Mouse (Mus musculus) kidney, postnatal 10 days (tissue): ENCODE measurements at regions not wholly inside any gene's neighbourhood (a gene's known extent, or its start where the extent isn't known, plus 50 kb on each side); places are given as distances from the start of the nearest gene placed in this dataset.

Source experiments
- DNase-seq: peaks from one replicate; pipeline ENCODE4 v3.0.0; 2021; ENCODE audit warnings: mixed read lengths

- no peak for DNase-seq
Observed at GRCm38 (mm10) chr4:40537859-40538258, 65.9 kb downstream of the Tmem215 start.

- DNase-seq, result no peak
Observed at GRCm38 (mm10) chr4:40543085-40544048, 71.4 kb downstream of the Tmem215 start.

- DNase-seq, result peak; percentile 17
Observed at GRCm38 (mm10) chr4:40544056-40544455, 72.1 kb downstream of the Tmem215 start.

DNA sequence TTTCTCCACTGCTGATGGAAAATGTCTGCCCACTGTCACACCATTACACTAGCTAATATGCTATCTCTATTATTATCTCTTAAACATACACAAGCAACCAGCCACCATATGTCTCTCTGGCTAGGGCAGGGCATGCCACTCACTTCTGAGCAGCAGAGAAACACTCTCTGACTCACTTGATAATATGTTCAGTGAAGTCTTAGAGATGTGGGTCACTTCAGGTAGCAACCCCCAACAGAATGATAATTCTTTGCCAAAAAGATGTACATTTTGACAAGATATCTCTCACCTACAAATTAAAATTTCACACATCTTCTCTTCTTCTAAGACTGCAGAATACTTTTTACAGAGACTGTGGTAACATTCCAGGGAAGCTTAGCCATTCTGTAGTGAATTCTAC, 72.8 kb downstream of the Tmem215 start:
- DNase-seq, result no peak

DNA sequence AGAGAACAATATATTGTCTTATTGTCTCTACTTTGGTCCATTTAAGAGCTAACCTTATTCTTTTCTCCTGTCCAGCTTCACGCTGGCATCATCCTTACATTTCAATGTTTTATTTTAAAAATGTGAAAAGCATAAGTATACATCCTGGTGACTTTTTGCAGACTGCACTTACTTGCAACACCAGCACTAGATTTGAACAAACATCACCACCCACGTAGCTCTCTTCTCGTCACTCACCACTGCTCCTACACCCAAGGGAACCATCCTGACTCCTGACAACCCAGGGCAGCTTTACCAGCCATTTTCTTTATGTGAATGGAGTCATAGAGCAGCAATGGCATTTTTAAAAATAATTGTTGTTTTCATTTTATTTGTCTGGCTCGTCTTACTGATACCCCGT, 73.7 kb downstream of the Tmem215 start:
- no peak for DNase-seq

DNA sequence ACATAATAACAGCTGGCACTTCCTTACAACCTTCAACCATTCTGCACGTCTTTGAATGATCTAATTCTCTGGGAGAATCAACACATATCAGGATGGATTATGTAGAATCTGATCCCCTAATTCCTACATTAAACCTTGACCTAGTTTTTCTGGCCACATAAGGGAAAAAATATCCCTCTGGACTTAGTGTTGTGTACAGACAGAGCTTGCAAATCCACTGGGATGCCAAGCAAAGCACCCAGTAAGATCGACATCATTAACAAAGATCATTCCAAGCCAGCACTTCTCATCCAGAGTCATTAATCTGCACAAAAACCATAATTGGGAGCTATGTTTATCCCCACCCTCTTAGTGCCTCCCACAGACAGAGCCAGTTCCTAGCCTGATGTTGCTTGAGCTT, 87.8 kb downstream of the Tmem215 start:
- DNase-seq, result no peak

- no peak for DNase-seq
Observed at GRCm38 (mm10) chr4:40573300-40573699, 101.3 kb downstream of the Tmem215 start.

GRCm38 (mm10) chr4:40575951-40576350, 104.0 kb downstream of the Tmem215 start:
- no peak for DNase-seq

DNA sequence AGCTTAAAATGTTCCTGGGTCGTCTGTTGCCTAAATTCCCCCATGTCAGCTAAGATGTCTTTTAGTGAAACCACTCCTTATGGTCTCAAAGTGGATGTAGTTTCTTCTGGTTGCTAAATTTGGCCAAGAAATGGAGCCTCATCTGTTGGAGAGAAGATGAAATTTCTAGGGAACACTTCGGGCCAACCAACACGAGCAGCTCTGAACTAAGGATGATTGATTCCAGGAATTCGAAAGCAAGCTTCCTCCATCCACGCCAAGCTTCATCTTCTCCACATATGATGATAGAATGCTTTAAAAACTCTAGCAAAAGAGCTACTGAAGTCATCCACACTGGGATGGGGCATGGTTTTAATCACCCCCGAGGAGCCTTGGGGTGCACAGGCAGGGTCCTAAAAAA, 112.5 kb downstream of the Tmem215 start:
- DNase-seq, result no peak

DNA sequence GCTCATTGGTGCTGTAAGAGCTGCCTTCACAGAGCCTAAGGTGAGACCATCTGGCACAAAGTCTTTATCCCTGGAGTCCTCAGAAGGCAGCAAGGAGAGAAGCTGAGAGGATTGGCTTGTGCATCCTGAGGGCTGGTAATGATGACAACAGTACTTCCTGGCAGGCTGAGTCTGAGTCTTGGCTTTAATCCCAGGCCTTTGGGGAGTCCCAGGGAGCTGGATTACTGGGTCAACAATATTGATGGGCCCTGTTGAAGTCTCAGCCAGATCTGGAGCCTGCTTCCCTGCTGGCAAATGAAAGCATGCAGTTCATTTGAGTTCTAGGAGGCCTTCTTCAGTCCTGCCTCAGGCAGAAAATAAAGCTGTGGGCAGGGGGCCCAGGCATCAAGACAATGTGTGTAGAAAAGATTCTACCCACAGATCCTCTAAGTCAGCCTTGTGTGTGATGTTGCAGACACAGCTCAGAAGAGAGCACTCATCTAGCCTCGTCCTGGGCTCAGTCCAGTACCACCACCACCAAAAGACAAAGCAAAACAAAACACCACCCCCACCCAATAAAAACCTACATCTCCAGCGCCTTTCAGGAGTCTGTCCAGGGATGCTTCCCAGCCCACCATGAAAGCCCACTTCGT, 113.1 kb downstream of the Tmem215 start:
- peak; percentile 44 for DNase-seq

DNA sequence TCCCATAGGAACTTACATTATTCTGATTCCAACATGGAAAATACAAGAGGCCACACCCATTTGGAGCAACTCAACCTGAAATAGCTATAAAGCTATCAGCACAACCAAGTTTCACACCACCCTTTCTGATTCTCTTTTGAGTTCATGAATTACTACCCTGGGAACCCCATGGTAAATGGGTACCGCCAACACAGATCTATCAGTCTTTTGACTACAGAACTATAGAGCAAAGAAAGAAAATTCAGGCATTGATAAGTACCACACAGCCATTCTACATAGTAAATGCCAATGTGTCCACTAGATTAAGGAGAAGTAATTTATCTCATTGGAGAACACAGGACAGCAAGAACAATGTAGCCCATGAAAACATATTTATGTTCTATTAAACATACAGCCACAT, 114.1 kb downstream of the Tmem215 start:
- DNase-seq, result no peak

GRCm38 (mm10) chr4:40587254-40587653, 115.3 kb downstream of the Tmem215 start:
- DNase-seq, result no peak

GRCm38 (mm10) chr4:40593806-40594205, 109.2 kb downstream of the Aptx start:
- DNase-seq, result no peak

GRCm38 (mm10) chr4:40625024-40625423, 78.0 kb downstream of the Aptx start:
- DNase-seq, result no peak

GRCm38 (mm10) chr4:40625911-40626310, 77.1 kb downstream of the Aptx start:
- no peak for DNase-seq
